Mouse (Mus musculus): Measurements from ENCODE around the gene Gm20388.

Gm20388 gene

GRCm38 (mm10) chr8:121451404-121452076, 1540.9 kb downstream of the Gm20388 start:
- DNase-seq (ENCODE audit: low spot score), result no peak

- no peak for DNase-seq (ENCODE audit: low spot score)
Observed at GRCm38 (mm10) chr8:121454737-121455136, 1544.1 kb downstream of the Gm20388 start.

- no peak for DNase-seq (ENCODE audit: low spot score)
Observed at GRCm38 (mm10) chr8:121461192-121461591, 1550.6 kb downstream of the Gm20388 start.

GRCm38 (mm10) chr8:121462092-121462491, 1551.5 kb downstream of the Gm20388 start:
- no peak for DNase-seq (ENCODE audit: low spot score)

- peak; percentile 52 for DNase-seq (ENCODE audit: low spot score)
Observed at GRCm38 (mm10) chr8:121468083-121469071, 1557.7 kb downstream of the Gm20388 start.

- no peak for DNase-seq (ENCODE audit: low spot score)
Observed at GRCm38 (mm10) chr8:121474161-121474897, 1563.7 kb downstream of the Gm20388 start.

GRCm38 (mm10) chr8:121474898-121475284, 1564.2 kb downstream of the Gm20388 start:
- no peak for DNase-seq (ENCODE audit: low spot score)

GRCm38 (mm10) chr8:121477851-121478547, 1567.4 kb downstream of the Gm20388 start:
- DNase-seq (ENCODE audit: low spot score), result peak; percentile 53

GRCm38 (mm10) chr8:121479144-121479543, 1568.5 kb downstream of the Gm20388 start:
- DNase-seq (ENCODE audit: low spot score), result no peak

- DNase-seq (ENCODE audit: low spot score), result no peak
Observed at GRCm38 (mm10) chr8:121480411-121481031, 1569.9 kb downstream of the Gm20388 start.

- DNase-seq (ENCODE audit: low spot score), result no peak
Observed at GRCm38 (mm10) chr8:121484072-121484782, 1573.6 kb downstream of the Gm20388 start.

- no peak for DNase-seq (ENCODE audit: low spot score)
Observed at GRCm38 (mm10) chr8:121491633-121492032, 1581.0 kb downstream of the Gm20388 start.

- no peak for DNase-seq (ENCODE audit: low spot score)
Observed at GRCm38 (mm10) chr8:121497621-121498020, 1587.0 kb downstream of the Gm20388 start.

- DNase-seq (ENCODE audit: low spot score), result no peak
Observed at GRCm38 (mm10) chr8:121511751-121512150, 1601.1 kb downstream of the Gm20388 start.

GRCm38 (mm10) chr8:121513429-121513828, 1602.8 kb downstream of the Gm20388 start:
- peak; percentile 95 for DNase-seq (ENCODE audit: low spot score)

- DNase-seq (ENCODE audit: low spot score), result no peak
Observed at GRCm38 (mm10) chr8:121525111-121525818, 1614.6 kb downstream of the Gm20388 start.

- no peak for DNase-seq (ENCODE audit: low spot score)
Observed at GRCm38 (mm10) chr8:121526811-121527550, 1616.3 kb downstream of the Gm20388 start.

GRCm38 (mm10) chr8:121527751-121528150, 1617.1 kb downstream of the Gm20388 start:
- no peak for DNase-seq (ENCODE audit: low spot score)

GRCm38 (mm10) chr8:121528790-121529189, 1618.1 kb downstream of the Gm20388 start:
- no peak for DNase-seq (ENCODE audit: low spot score)
